Mouse (Mus musculus) brain, adult 2 months (tissue): ENCODE measurements around the gene Gm40460.
"Not testable (repeated sequence)": the region's sequence is repeated elsewhere in the genome, so short reads cannot be mapped to it uniquely, and the experiment has no call there.

ENCODE experiments used
- DNase-seq: peaks from one replicate; pipeline ENCODE4 v3.0.0; 2011; ENCODE audit warnings: low read depth, low spot score

The Gm40460 gene

DNA sequence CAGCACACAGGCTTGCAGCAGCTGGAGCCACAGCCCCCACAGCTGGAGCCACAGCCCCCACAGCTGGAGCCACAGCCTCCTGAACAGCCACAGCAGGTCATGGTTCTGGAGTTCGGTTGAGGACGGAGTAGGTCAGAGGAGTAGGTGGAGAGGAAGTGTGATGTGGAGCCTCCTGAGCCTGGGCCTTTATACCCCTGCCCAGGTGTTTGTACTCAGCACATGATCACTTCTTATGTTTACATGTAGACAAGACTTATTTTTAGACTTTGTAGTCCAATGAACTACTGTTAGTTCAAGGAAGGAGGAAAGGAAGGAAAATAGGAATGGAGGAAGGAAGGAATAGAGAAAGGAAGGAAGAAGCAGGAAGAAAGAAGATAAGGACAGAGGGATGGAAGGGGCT, at the start of gene Gm40460:
Gene Gm40460, minus strand, starts transcription at position 101 of the 400 bp plus-strand sequence.
- DNase-seq, result no peak

DNA sequence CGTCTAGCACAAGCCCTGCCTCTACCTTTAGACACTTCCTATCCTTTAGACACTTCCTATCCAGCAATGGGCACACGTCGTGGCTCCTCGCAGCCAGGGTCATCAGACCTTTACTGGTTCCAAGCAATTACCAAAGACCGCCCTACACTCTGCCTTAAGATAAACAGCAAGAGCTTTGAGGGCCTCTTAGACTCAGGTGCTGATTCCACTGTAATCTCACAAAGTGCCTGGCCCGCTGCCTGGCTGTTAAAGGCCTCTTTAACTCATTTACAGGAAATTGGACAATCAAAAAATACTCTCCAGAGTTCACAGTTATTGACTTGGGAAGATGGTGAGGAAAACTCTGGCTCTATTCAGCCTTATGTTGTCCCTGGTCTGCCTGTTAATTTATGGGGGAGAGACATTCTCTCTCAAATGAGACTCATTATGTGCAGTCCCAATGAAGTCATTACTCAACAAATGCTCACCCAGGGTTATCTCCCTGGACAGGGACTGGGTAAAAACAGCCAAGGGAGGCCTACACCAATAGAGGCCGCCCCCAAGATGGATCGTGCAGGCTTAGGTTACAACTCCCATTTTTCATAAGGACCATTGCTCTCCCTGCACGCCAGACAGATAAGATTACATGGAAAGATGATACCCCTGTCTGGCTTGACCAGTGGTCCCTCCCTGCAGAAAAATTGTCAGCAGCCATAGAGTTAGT, 45.2 kb upstream of the Gm40460 start:
- DNase-seq, result not testable (repeated sequence)

DNA sequence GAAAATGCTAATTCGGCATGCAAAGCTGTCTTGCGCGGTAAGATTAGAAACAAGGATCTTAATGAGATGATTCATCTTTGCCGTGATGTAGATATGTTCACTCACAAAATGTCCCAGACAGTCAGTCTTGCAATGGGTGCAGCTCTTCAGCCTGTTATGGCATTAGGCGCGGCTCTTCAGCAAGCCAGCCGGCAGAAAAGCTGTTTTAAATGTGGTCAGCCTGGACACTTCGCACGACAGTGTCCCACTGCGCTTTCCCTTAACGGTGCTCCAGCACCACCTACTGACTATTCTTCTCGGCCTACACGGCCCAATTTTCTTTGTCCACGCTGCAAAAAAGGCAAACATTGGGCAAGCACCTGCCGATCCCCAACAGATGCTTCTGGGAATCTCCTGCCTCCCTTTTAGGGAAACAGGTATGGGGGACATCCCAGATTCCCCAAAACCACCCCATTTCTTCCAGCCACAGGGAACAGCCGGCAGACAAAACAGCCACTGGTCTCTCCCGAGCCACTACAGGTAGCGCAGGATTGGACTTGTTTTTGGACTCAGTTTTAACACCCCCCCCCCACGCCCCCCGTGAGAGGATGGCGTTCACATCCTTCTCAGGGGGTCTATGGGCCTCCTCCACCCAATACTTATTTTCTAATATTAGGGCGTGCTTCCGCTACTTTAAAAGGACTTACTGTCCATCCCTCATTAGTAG, 44.4 kb upstream of the Gm40460 start:
- peak; percentile 78 for DNase-seq

DNA sequence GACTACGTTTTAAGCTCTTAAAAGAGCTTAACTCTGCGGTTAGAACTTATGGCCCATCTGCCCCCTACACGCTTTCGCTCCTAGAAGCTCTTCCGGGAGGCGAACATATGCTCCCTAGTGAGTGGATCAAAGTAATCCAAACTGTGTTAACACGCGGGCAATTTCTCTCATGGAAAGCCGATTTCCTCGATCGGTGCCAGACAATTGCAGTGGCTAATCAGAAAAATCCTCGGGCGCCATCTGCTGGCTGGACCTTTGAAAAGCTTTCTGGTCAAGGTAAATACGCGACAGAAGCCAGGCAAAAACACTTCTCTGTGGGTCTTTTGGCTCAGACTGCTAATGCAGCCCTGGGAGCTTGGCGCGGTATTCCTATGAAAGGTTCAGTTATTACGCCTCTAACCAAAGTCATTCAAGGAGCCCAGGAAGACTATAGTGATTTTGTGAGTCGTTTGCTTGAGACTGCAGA, 43.8 kb upstream of the Gm40460 start:
- peak; percentile 96 for DNase-seq

DNA sequence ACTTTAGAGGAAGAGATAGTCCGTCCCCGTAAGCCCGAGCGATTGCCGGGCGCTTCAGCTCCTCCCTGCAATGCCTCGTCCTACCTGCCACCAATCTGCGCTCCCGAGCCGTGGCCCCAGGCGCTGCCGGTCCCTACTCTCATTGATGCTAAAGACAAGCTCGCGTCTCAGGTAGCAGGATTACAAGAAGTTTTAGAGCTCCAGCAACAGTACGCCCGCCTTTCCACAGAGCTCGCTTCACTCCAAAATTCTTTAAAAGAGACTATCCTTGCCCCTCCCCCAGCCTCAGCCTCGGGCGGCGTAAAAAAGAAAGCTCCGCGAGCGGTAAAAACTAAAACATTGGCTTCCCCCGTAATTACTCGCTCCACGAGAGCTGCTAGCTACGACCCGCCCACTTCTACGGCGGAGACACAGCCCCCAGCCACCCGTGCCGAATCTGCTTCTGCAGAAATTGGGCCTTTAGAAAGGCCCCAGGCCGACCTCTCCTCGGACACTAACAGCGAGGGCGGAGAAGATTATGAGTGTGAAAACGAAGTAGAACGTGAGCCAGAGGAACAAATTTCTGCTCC, 43.2 kb upstream of the Gm40460 start:
- peak; percentile 58 for DNase-seq

DNA sequence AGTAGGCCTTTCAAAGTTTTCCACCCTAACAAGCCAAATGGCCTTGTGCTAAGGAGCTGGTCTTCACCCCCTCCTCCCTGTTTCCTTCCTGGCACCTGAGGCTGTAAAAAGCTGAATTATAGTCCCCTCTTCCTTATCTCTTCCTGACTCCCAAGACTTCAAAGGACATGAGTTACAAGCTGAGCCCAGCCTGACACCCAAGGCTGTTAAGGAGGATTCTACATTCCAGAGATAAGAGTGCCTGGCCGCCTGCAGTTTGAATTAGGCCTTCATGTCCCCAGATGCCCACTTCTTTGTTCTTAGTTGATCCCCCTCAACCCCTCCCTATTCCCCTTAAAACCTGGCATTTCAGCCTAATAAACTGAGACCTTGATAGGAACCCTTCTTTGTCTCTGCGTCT, 42.0 kb upstream of the Gm40460 start:
- DNase-seq, result not testable (repeated sequence)

DNA sequence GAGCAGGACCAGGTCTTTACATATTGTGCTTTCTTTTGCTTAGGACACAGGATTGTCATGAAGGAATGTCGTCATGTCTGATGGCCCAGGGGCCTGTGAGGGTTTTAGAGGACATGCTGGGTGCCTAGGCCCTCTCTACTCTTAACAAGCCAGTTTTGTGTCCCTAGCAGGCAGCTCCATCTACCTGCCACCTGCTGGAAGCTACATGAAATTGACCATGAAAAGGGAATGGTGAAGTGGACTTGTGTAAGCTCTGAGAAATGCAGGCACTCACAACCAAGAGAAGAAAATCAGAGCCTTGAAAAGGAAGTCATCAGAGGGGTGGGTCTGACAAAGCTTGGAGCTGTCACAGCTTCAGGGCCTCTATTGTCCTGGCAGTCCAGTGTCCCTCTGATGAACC, 38.4 kb upstream of the Gm40460 start:
- DNase-seq, result peak; percentile 12

DNA sequence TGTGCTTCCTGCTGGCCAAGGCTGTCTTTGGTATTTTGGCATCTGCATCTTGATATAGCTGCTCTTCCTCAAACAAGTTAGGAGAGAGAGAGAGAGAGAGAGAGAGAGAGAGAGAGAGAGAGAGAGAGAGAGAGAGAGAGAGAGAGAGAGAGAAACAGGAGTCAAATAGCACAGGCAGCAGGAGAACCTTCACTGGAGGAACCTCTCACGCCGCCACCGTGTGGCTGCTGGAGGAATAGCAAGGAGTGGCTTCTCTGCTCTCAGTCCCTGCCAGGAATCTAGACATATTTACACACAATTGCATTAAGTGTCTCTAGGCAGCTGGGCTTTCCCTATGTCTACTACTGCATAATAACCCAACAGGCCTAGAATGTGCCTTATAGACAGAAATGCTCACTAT, 37.3 kb upstream of the Gm40460 start:
- peak; percentile 75 for DNase-seq

DNA sequence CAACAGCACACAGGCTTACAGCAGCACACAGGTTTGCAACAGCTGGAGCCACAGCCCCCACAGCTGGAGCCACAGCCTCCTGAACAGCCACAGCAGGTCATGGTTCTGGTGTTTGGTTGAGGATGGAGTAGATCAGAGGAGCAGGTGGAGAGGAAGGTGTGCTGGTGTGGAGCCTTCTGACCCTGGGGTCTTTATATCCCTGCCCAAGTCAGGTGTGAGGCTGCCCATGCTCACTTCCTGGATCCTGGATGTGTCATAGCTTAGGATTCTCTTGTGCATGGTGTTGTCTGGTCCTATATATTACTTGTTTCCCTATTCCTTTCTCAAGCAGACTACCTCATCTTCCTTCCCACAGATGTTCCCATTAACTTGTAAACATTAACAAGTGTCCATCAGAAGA, 33.4 kb upstream of the Gm40460 start, which contains the start of gene Gm4559:
Gene Gm4559, minus strand, starts transcription at position 101 of the 400 bp plus-strand sequence.
- not testable (repeated sequence) for DNase-seq

DNA sequence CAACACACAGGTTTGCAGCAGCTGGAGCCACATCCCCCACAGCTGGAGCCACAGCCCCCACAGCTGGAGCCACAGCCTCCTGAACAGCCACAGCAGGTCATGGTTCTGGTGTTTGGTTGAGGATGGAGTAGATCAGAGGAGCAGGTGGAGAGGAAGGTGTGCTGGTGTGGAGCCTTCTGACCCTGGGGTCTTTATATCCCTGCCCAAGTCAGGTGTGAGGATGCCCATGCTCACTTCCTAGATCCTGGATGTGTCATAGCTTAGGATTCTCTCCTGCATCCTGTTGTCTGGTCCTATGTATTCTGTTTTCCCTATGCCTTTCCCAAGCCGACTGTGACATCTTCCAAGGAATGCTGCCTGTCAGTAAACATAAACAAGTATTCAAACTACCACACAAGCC, 17.4 kb upstream of the Gm40460 start, which contains the start of gene Gm2431:
Gene Gm2431, minus strand, starts transcription at position 101 of the 400 bp plus-strand sequence.
- DNase-seq, result not testable (repeated sequence)

DNA sequence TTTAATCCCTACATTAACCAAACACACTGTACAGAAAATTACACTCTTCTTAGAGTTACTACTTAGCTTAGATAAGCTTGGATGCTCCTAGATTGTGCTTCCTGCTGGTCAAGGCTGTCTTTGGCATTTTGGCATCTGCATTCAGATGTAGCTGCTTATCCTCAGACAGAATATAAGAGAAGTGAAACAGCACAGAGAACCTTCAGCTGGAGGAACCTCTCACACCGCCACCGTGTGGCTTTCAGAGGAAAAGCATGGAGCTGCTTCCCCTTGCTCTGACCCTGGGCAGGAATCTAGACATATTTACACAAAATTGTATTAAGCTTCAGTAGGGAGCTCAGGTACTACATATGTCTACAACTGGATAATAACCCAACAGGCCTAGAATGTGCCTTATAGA, 14.6 kb upstream of the Gm40460 start:
- peak; percentile 69 for DNase-seq

DNA sequence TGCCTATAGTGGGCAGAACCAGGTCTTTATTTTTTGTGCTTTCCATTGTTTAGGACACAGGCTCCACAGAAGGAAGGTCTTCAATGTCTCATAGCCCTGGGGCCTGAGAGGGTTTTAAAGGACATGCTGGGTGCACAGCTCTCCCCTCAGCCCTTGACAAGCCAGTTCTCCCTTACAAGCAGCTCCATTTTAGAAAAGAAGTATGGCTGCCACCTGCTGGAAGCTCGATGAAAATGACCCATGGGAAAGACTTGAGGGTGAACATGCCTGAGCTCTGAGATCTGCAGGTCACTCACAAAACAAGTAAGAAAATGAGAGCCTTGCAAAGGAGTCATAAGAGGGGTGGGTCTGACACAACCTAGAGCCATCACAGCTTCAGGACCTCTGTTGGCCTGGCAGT, 8.9 kb upstream of the Gm40460 start:
- peak; percentile 64 for DNase-seq

DNA sequence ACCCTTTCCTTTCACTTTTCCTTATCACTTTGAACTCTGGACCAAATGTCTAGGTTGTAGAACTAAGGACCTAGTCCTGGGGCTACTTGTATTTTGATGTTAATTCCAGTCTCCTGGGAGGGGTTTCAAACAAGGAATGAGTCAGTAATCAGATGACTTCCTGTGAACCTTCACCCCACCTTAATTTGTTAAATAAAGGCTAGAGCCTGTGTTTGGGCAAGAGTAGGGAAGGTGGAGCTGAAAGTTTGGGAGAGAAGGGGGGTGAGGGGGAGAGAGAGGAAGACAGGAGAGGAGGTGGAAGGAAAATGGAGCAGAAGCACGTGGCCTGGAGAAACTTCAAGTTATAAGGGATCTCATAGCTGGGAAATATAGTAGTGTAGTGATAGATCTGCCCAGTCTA, 9.3 kb downstream of the Gm40460 start:
- no peak for DNase-seq

DNA sequence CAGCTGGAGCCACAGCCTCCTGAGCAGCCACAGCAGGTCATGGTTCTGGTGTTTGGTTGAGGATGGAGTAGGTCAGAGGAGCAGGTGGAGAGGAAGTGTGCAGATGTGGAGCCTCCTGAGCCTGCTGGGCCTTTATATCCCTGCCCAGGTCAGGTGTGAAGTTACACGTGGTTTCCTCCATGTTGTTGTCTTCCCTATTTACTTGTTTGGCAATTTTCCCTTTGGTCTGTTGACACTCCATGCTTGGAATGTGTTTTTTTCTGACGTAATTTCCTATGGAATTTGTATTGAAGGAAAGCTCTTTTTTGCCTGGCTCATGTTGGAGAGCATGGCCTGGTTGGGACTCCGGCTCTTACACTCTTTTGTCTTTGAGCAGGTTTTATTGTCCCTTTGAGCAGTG, 11.0 kb downstream of the Gm40460 start, which contains the start of gene Krtap5-5:
Gene Krtap5-5, minus strand, starts transcription at position 101 of the 400 bp plus-strand sequence.
- DNase-seq, result not testable (repeated sequence)

DNA sequence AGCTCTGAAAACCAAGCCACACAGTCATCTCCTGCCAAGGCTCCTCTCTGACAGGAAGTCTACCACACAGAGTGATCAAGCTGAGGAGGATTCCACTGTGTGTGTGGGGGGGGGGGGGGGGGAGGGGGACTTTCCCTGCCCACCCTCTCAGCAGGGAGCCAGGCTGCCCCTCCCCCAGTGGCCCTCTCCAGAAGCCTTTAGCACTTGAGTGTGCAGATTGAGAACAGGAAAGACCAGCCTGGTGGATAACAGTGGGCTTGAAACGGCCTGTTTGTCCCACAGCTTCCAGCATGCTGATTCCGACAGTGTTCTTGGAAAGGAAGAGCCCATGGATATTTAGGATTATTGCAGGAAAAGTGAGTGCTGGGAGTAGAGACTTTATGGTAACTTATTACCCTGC, 16.4 kb downstream of the Gm40460 start:
- DNase-seq, result no peak

DNA sequence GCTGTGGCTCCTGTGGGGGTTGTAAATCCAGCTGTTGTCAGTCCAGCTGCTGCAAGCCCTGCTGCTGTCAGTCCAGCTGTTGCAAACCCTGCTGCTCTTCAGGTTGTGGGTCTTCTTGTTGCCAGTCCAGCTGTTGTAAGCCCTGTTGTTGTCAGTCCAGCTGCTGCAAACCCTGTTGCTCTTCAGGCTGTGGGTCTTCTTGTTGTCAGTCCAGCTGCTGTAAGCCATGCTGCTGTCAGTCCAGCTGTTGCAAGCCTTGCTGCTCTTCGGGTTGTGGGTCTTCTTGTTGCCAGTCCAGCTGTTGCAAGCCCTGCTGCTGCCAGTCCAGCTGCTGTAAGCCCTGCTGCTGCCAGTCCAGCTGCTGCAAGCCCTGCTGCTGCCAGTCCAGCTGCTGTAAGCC, 28.7 kb downstream of the Gm40460 start:
- not testable (repeated sequence) for DNase-seq

DNA sequence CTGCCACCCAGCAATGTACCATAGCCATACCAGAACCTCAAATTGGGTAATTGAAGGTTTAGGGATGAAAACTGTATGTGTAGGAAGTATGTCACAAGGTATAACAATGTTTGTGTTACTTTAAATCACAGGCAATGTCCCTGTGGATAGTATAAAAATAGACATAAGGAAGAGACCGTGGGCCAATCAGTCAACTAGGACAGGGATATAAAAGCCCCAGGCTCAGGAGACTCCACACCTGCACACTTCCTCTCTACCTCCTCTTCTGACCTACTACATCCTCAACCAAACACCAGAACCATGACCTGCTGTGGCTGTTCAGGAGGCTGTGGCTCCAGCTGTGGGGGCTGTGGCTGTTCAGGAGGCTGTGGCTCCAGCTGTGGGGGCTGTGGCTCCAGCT, 29.3 kb downstream of the Gm40460 start, which contains the start of gene Gm7579:
Gene Gm7579, plus strand, starts transcription at position 301 of the 400 bp plus-strand sequence.
- DNase-seq, result no peak

DNA sequence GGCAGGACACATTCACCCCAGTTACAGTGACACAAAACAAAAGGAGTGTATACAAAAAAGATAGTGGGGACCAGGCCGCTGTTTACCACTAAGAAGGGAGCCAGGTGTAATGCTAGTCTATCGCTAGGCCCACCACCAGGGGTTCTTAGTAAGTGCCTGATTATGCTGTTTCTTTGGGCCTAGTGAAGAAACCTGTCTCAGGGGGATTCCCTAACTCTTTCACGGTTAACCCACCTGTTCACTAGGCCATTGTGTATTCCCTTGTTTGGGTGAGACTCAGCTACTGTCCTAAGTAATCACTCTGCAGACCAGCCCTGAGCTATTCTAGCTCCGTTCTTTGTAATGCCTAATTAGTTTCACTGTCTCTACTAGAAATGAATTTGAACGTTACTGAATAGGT, 34.0 kb downstream of the Gm40460 start:
- DNase-seq, result not testable (repeated sequence)

DNA sequence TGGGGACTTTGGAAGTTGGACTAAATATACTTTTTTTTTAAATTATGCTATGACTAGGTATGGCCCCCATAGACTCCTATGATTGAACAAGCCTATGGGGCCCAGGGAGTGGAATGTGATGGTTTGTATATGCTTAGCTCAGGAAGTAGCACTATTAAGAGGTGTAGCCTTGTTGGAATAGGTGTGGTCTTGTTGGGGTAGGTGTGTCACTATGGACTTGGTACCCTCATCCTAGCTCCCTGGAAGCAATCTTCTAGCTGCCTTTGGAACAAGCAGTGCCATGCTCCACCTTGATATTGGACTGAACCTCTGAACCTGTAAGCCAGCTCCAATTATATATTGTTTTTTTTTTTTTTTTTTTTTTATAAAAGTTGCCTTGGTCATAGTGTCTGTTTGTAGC, 35.4 kb downstream of the Gm40460 start:
- DNase-seq, result no peak

DNA sequence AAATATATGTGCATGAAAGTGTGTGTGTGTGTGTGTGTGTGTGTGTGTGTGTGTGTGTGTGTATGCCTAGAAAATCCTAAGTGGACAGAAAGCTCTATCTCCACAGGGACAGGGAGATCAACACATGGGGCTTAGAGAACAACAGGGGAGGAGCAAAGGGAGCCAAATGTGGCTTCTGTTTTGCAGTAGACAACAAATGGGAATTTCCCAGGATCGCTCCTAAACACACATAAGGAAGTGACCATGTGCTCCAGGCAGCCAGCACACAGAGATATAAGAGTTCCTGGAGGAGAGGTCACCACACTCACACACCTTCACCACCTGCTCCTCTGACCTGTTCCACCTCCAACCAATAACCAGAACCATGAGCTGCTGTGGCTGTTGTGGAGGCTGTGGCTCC, 39.8 kb downstream of the Gm40460 start, which contains the start of gene Krtap5-3:
Gene Krtap5-3, plus strand, starts transcription at position 301 of the 400 bp plus-strand sequence.
- DNase-seq, result no peak

DNA sequence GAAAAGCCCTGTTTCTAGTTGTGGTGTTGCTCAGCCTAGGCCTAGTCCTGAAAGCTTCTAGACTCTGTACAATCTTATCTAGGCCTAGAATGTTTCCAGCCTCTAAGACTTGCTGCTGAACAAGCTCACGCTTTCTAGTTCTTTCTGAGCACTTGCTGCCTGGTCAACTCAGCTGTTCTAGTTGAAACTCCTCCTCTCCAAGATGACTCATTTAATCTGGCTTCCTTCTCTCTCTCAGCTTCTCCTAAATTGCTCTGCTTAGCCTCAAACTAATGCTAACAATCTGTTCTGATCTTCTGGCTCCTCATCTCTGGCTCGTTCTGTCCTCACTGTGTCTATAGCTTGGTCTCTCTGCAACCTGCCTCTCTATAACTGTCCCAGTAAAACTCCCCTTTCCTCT, 42.1 kb downstream of the Gm40460 start:
- peak; percentile 73 for DNase-seq
